Mouse (Mus musculus) liver, embryonic 16.5 days (tissue): ENCODE data around the gene Dera. TPM values are rescaled to one million over a fixed set of nuclear protein-coding genes. Genes with fewer than 3 reads are reported as not detected.

Experiments
- ATAC-seq: fragments of 200-750 bp; cut with Nextera tagmentation; 2 replicates; pipeline ENCODE4 v1.8.0; 2017; ENCODE audit warnings: low read depth, mild to moderate bottlenecking, moderate number of reproducible peaks, moderate library complexity
- H3K27ac ChIP-seq: fragments of 300-500 bp; sonication (generic); 2 replicates; pipeline ENCODE4 v1.5.1; 2014; ENCODE audit warnings: mild to moderate bottlenecking, low read length
- H3K27me3 ChIP-seq: fragments of 300-500 bp; sonication (generic); 2 replicates; pipeline ENCODE4 v1.6.1; 2014; ENCODE audit warnings: low read depth, low read length, mixed read lengths; ENCODE audit not compliant: control insufficient read depth, insufficient read depth
- H3K36me3 ChIP-seq: fragments of 300-500 bp; sonication (generic); 2 replicates; pipeline ENCODE4 v1.6.1; 2014; ENCODE audit warnings: mild to moderate bottlenecking; ENCODE audit not compliant: control insufficient read depth, insufficient read depth
- H3K4me1 ChIP-seq: fragments of 300-500 bp; sonication (generic); 2 replicates; pipeline ENCODE4 v1.6.1; 2014; ENCODE audit warnings: low read depth, low read length, mixed read lengths; ENCODE audit not compliant: control insufficient read depth
- H3K4me2 ChIP-seq: fragments of 300-500 bp; sonication (generic); 2 replicates; pipeline ENCODE4 v1.6.1; 2014; ENCODE audit warnings: low read depth, low read length, mixed read lengths
- H3K4me3 ChIP-seq: fragments of 300-500 bp; sonication (generic); 2 replicates; pipeline ENCODE4 v1.5.1; 2014; ENCODE audit warnings: low read depth, mild to moderate bottlenecking, low read length
- H3K9ac ChIP-seq: fragments of 300-500 bp; sonication (generic); 2 replicates; pipeline ENCODE4 v1.6.1; 2014; ENCODE audit warnings: low read depth, low read length
- H3K9me3 ChIP-seq: fragments of 300-500 bp; sonication (generic); replicated peaks from 2 replicates; pipeline ENCODE4 v1.6.1; 2016; ENCODE audit warnings: low read length; ENCODE audit not compliant: control insufficient read depth
- WGBS: fragments of 180-500 bp; shearing (Covaris S2); extraction: QIAGEN DNeasy Blood & Tissue Kit; methylation state at CpG from one replicate; pipeline ENCODE4 v1.1.7; 2014; ENCODE audit not compliant: insufficient replicate concordance; 5-methylcytosine and 5-hydroxymethylcytosine counted together
- polyA plus RNA-seq: library from polyadenylated mRNA; unstranded; fragments of >200 nt; fragmentation: Nextera tagmentation; extraction: Ambion mirVana; gene quantifications from 2 replicates; pipeline ENCODE4 v1.2.1, GENCODE M21; 2015

Gene Dera
- polyA plus RNA-seq, 1 experiment from 2014 or later, result 38.9 TPM

DNA sequence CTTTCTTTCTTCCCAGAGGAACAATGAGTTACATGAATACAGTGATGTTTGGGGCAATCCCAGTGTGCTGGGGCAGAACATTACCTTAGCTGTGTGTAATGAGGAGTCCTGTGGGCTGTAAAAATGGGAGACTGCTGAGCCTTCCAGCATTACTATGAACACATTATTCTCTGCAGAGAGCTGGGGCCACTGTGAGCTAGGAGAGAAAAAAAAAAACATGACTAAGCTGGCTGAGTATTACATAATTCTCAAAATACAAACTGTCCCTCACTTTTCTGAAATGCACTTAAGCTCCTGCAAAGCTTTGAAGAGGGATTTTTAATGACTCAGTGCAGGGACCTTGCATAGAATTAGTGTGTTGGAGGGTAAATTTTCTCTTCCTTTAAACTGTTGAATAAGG, 143.3 kb downstream of the Dera start:
- Histone ChIP-seq H3K9ac (no peak overlapping the region), H3K4me1 (no peaks in the 10 kb centered on the region), H3K9me3 (no peaks in the 10 kb centered on the region), H3K4me3 (no peak overlapping the region), H3K4me2 (no peak overlapping the region), H3K27me3 (no peaks in the 10 kb centered on the region), H3K27ac (no peak overlapping the region), H3K36me3 (no peaks in the 10 kb centered on the region)
- no peak for ATAC-seq

- no peak overlapping the region for H3K9ac ChIP-seq
- H3K4me1 ChIP-seq, result no peaks in the 10 kb centered on the region
- no peaks in the 10 kb centered on the region for H3K27me3 ChIP-seq
- H3K36me3 ChIP-seq, result no peaks in the 10 kb centered on the region
- no peak overlapping the region for H3K4me3 ChIP-seq
- H3K9me3 ChIP-seq, result no peaks in the 10 kb centered on the region
- H3K27ac ChIP-seq, result no peak overlapping the region
- no peak overlapping the region for H3K4me2 ChIP-seq
- ATAC-seq, result no peak
- 65% methylated on average over 5 of the region's 5 CpGs for WGBS
Observed at GRCm38 (mm10) chr6:137901255-137901654, 146.9 kb downstream of the Dera start.

Other genes with a start within 250 kb of the Dera start
- 2.3 and 3.7 TPM in 2 replicates for gene Eps8, start 99.7 kb upstream of the Dera start, polyA plus RNA-seq
- 58.8 and 63.8 TPM in 2 replicates for gene Strap, start 19.5 kb upstream of the Dera start, polyA plus RNA-seq